Mouse (Mus musculus) layer of hippocampus, adult 2 months (tissue): Measurements from ENCODE around the gene Mrpl51. TPM values are rescaled to one million over a fixed set of nuclear protein-coding genes. Genes with fewer than 3 reads are reported as not detected.

Source experiments
- DNase-seq, 2 experiments: peaks; one replicate each; pipeline ENCODE4 v3.0.0; 2022; ENCODE audit warnings: low spot score in 2 of 2
- H3K27ac ChIP-seq: fragments of 200-600 bp; 2 replicates; pipeline ENCODE4 v1.8.1; 2022
- H3K4me3 ChIP-seq: fragments of 200-600 bp; 2 replicates; pipeline ENCODE4 v1.8.1; 2022; ENCODE audit warnings: mild to moderate bottlenecking
- CTCF ChIP-seq: fragments of 200-600 bp; conservative IDR thresholded peaks from 2 replicates; pipeline ENCODE4 v1.8.1; 2022; ENCODE audit warnings: antibody characterized with exemption, mild to moderate bottlenecking, moderate library complexity
- total RNA-seq, 2 experiments: library from RNA; stranded (reverse); gene quantifications; 2 replicates each; pipeline ENCODE4 v1.2.3; 2021

Gene Mrpl51
- total RNA-seq, 2 experiments from 2014 or later, result 70.8 to 75.3 TPM

DNA sequence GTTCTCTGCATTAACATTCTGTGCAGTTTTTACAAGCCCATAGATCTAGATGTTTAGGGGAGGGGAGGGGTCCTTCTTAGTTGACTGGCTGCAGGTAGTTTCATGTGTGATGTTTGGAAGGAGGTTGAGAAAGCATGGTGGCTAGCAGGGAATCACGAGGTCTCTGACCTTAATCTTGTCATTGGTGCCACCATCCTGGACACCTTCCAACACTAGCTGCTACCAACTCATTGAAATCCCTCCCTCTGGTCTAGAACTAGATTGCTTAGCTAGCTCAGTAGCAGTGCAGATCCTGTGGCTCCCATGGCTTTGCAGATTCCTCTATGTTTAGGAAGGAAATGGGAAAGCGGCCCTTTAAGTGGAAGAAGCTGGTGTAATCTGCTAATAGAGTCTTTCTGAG is 25.3 kb downstream of the Mrpl51 start:
- Histone ChIP-seq H3K27ac (peak overlapping the region; percentile 4; the same call in 1 of the 2 replicates), H3K4me3 (peak overlapping the region; percentile 78; the same call in 1 of the 2 replicates)
- DNase-seq, result no peak
- TF ChIP-seq CTCF, result no peak

GRCm38 (mm10) chr6:125217899-125218298 is 26.3 kb downstream of the Mrpl51 start:
- no peak for DNase-seq
- H3K4me3 ChIP-seq, result peak overlapping the region; percentile 24
- TF ChIP-seq CTCF, result no peak
- H3K27ac ChIP-seq, result peak overlapping the region; percentile 59; the same call in 1 of the 2 replicates

- peak; percentile 52 to 68 for DNase-seq
- H3K27ac ChIP-seq, result no peak overlapping the region
- H3K4me3 ChIP-seq, result no peak overlapping the region
- peak; percentile 94 for TF ChIP-seq CTCF
Observed at GRCm38 (mm10) chr6:125218963-125219362, 27.4 kb downstream of the Mrpl51 start.

GRCm38 (mm10) chr6:125221115-125221745 is 29.6 kb downstream of the Mrpl51 start:
- DNase-seq, result no peak
- Histone ChIP-seq H3K4me3 (no peak overlapping the region), H3K27ac (no peak overlapping the region)
- no peak for TF ChIP-seq CTCF

- Histone ChIP-seq H3K4me3 (no peak overlapping the region), H3K27ac (no peak overlapping the region)
- no peak for TF ChIP-seq CTCF
- DNase-seq, result no peak
Observed at GRCm38 (mm10) chr6:125222146-125222545, 30.5 kb downstream of the Mrpl51 start.

- no peak for DNase-seq
- Histone ChIP-seq H3K27ac (no peak overlapping the region), H3K4me3 (no peak overlapping the region)
- TF ChIP-seq CTCF, result no peak
Observed at GRCm38 (mm10) chr6:125222577-125222976, 31.0 kb downstream of the Mrpl51 start.

DNA sequence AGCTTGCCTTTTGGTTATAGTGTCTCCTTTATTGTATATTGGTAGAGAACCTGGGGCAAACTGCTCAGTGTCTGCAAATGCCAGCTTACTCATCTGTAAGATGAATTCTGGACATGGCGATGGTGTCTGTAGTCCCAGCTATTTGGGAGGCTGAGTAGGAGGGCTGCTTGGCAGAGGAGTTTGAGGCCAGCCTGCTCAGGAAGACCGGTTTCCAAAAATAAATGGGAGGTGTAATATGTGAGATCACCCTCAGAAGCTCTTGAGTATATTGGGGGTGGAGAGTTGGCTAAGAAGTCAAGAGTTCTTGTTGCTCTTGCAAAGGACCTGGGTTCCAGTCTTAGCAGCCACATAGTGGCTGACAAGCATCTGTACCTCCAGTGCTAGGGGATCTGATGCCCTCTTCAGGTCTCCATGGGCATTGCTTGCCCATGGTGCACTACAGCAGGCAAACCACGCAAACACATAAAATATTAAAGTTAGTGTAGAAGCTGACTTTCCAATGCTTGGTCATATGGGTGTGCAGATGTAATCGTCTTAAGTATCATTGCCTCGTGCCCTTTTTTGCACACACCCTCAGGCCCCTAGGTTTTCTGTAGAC is 34.0 kb downstream of the Mrpl51 start:
- no peak for DNase-seq
- TF ChIP-seq CTCF, result peak; percentile 77

GRCm38 (mm10) chr6:125230571-125230970 is 39.0 kb downstream of the Mrpl51 start:
- TF ChIP-seq CTCF, result no peak
- Histone ChIP-seq H3K27ac (peak overlapping the region; percentile 90; the same call in 1 of the 2 replicates), H3K4me3 (no peak overlapping the region)
- DNase-seq, result no peak

More for the DNA sequence above, 34.0 kb downstream of the Mrpl51 start:
- no peak overlapping the region for H3K27ac ChIP-seq
- H3K4me3 ChIP-seq, result no peak overlapping the region

GRCm38 (mm10) chr6:125231117-125232044 is 39.8 kb downstream of the Mrpl51 start, which contains the start of gene Tapbpl:
Gene Tapbpl (minus strand): TSS chr6:125231860.
- Histone ChIP-seq H3K27ac (peak within 1 kb of the TSS; percentile 90), H3K4me3 (peak within 1 kb of the TSS; percentile 69)
- DNase-seq, result peak in 1 of 2 experiments; percentile 51
- TF ChIP-seq CTCF, result no peak

- no peak for TF ChIP-seq CTCF
- peak overlapping the region; percentile 90 for H3K27ac ChIP-seq
- peak overlapping the region; percentile 69 for H3K4me3 ChIP-seq
- no peak for DNase-seq
Observed at GRCm38 (mm10) chr6:125232045-125232437, 40.4 kb downstream of the Mrpl51 start.

GRCm38 (mm10) chr6:125232516-125232915 is 40.9 kb downstream of the Mrpl51 start:
- no peak overlapping the region for H3K4me3 ChIP-seq
- no peak for TF ChIP-seq CTCF
- no peak for DNase-seq

DNA sequence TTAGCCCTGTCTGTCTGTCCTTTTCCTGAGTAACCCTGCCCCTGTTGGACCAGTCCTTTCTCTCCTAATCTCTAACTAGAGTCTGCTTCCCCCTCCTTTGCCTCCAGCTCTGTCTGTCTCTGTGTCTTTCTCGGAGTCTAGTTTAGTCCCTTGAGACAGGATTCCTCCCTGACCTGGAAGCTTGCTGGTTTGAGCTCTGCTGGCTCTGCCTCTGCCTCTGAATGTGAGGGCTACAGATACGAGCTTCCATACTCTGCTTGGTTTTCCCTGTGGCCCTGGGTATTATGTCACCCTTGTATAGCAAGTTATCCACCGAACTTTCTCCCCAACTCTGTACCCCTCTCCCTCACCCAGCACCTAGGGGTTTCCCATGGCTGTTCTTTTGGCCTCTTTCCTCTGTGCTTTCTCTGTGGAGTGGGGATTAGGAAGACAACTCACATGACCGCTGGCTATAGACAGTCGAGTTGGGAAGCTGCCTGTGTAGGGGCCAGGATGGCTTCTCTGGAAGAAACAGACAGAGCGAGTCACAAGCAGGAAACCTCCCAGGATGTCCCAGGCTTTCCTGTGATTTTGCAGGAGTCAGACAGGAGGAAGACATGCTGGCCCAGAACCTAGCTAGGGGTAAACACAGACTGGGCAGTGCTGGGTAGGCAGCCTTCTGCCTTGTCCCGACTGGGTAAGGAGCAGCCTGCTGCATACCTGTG is 42.4 kb downstream of the Mrpl51 start:
- no peak for DNase-seq
- Histone ChIP-seq H3K4me3 (no peak overlapping the region), H3K27ac (no peak overlapping the region)
- TF ChIP-seq CTCF, result no peak

More at GRCm38 (mm10) chr6:125232516-125232915, 40.9 kb downstream of the Mrpl51 start:
- no peak overlapping the region for H3K27ac ChIP-seq
